21 mouse cellular contexts compared by ENCODE assay signal in genomic region chr6:115999227-115999626, GRCm38 (mm10). TPM values are rescaled to one million over a fixed set of nuclear protein-coding genes. Genes with fewer than 3 reads are reported as not detected.
A peak's percentile ranks its signal among the peaks of the same experiment; 100 is the strongest.
DNase-seq lines count a peak whose midpoint lies in the region; ATAC-seq and TF ChIP-seq lines count a peak whose summit lies in the region.
"Had no signal": no experiment of that assay in that cellular context is flagged by ENCODE, and none has a peak within 500 bp of the region (broad histone marks: within the 10 kb centered on the region; RNA-seq: fewer than 3 reads in every experiment).

No protein-coding gene starts in this region.

- no peak for TF ChIP-seq RAD21 in CH12.LX (IDR thresholded peaks at IDR 0.05; ENCODE audit: low read depth, low read length)

- no peak overlapping the region for H3K4me2 ChIP-seq in kidney, embryonic 15.5 days
- H3K4me2 ChIP-seq in CH12.LX (ENCODE audit: insufficient read depth, low read depth, poor library complexity, severe bottlenecking): no peak overlapping the region
- H3K4me2 ChIP-seq: limb, embryonic 12.5 days had no signal

- H3K79me2 ChIP-seq in CH12.LX (replicated peaks; ENCODE audit: control insufficient read depth, extremely low read depth, insufficient read depth, poor library complexity, severe bottlenecking): no peaks in the 10 kb centered on the region; the same call in 1 of the 2 replicates

- H3K36me3 ChIP-seq in kidney, embryonic 15.5 days: no peaks in the 10 kb centered on the region
- no peaks in the 10 kb centered on the region for H3K36me3 ChIP-seq in kidney, adult 2 months (ENCODE audit: control insufficient read depth, insufficient read depth, low read length)
- no peaks in the 10 kb centered on the region for H3K36me3 ChIP-seq in CH12.LX (replicated peaks in 1 of 2; ENCODE audit: control insufficient read depth in 1 of 2, insufficient read depth in 1 of 2, low read length in 1 of 2)
- H3K36me3 ChIP-seq: limb, embryonic 12.5 days had no signal

- H3K9me3 ChIP-seq in kidney, embryonic 15.5 days (replicated peaks): no peaks in the 10 kb centered on the region
- H3K9me3 ChIP-seq in CH12.LX (replicated peaks; ENCODE audit: low read length): no peaks in the 10 kb centered on the region
- H3K9me3 ChIP-seq: limb, embryonic 12.5 days had no signal

- TF ChIP-seq POLR2A in kidney, adult 2 months (IDR thresholded peaks at IDR 0.05; ENCODE audit: low read depth, low read length): no peak
- no peak for TF ChIP-seq POLR2A in CH12.LX (IDR thresholded peaks at IDR 0.05; ENCODE audit: low read depth, low read length)

- in situ Hi-C loops in CH12.LX (cut with MboI; ENCODE audit: low pct_ligation_motif_present, low pct_unique_long_range_greater_than_20kb, low sequenced_read_pairs): loop anchor here (5.0 kb wide), 1 partner anchor 97 kb away; no protein-coding TSS in a partner anchor

- TF ChIP-seq CTCF in kidney, adult 2 months (conservative IDR thresholded peaks at IDR 0.05; ENCODE audit: insufficient read depth, insufficient read length, low read depth, low read length): no peak
- TF ChIP-seq CTCF in CH12.LX (conservative IDR thresholded peaks at IDR 0.05 in 1 of 2, IDR thresholded peaks at IDR 0.05 in 1 of 2; ENCODE audit: low read depth in 2 of 2, low read length in 2 of 2): no peak
- no peak for TF ChIP-seq CTCF in left cerebral cortex, adult 2 months (IDR thresholded peaks at IDR 0.05)

- 93% methylated on average over 2 of the region's 2 CpGs for WGBS in kidney, embryonic 15.5 days
- 100% methylated on average over 2 of the region's 2 CpGs for WGBS in kidney, adult 2 months

- DNase-seq in kidney, adult 2 months: no peak
- no peak for DNase-seq in CH12.LX (ENCODE audit: extremely low read depth)
- peak; percentile 77 for DNase-seq in R1 (ENCODE audit: low read depth, low spot score)
- DNase-seq in ovary, postnatal 10 days (ENCODE audit: low spot score): no peak
- DNase-seq in left cerebral cortex, adult 2 months (ENCODE audit: extremely low spot score in 1 of 2, low spot score in 2 of 2): no peak
- no peak for DNase-seq in T-cell, adult 2 months (ENCODE audit: low spot score)
- DNase-seq: cerebellum, postnatal 10 days; spleen, adult 18-20 months had no signal

- peaks cover 64% of the 10 kb centered on the region for H3K4me1 ChIP-seq in kidney, embryonic 15.5 days
- H3K4me1 ChIP-seq in kidney, adult 2 months (ENCODE audit: control insufficient read depth, insufficient read depth, low read length): peaks cover 4% of the 10 kb centered on the region; the same call in 1 of the 2 replicates
- peaks cover 38 to 67% of the 10 kb centered on the region in 2 experiments for H3K4me1 ChIP-seq in CH12.LX (ENCODE audit: control insufficient read depth in 1 of 2, insufficient read depth in 2 of 2)
- peaks cover 62% of the 10 kb centered on the region for H3K4me1 ChIP-seq in brown adipose tissue, adult 24 weeks (ENCODE audit: control insufficient read depth, insufficient read depth, insufficient read length, low read length)

- peaks cover 3% of the 10 kb centered on the region; the same call in 1 of the 2 replicates for H3K27me3 ChIP-seq in kidney, embryonic 15.5 days
- no peaks in the 10 kb centered on the region for H3K27me3 ChIP-seq in kidney, adult 2 months (replicated peaks; ENCODE audit: control insufficient read depth, insufficient read depth, low read length)
- peaks cover under 1% of the 10 kb centered on the region for H3K27me3 ChIP-seq in CH12.LX (replicated peaks)

- intact Hi-C loops in left cerebral cortex, adult 2 months (cut with DNase I): no loop called here

- dilution Hi-C loops in CH12.LX (cut with MboI; ENCODE audit: extremely low pct_ligation_motif_present, extremely low pct_unique_long_range_greater_than_20kb, low sequenced_read_pairs): no loop called here

- no peak for TF ChIP-seq EP300 in CH12.LX (IDR thresholded peaks at IDR 0.05; ENCODE audit: low read length)

- H3K9ac ChIP-seq in kidney, embryonic 15.5 days: no peak overlapping the region
- no peak overlapping the region for H3K9ac ChIP-seq in CH12.LX (ENCODE audit: insufficient read depth, low read depth)
- H3K9ac ChIP-seq: limb, embryonic 12.5 days had no signal

- no peak for ATAC-seq in kidney, embryonic 15.5 days (replicated peaks; ENCODE audit: low FRiP score)
- ATAC-seq: midbrain, embryonic 16.5 days had no signal

- H3K27ac ChIP-seq in kidney, embryonic 15.5 days: peak overlapping the region; percentile 93; the same call in 1 of the 2 replicates
- no peak overlapping the region for H3K27ac ChIP-seq in kidney, adult 2 months (ENCODE audit: insufficient read depth, low read depth, low read length)
- H3K27ac ChIP-seq in CH12.LX (ENCODE audit: insufficient read depth, low read depth): no peak overlapping the region
- peak overlapping the region; percentile 47; the same call in 1 of the 2 replicates for H3K27ac ChIP-seq in brown adipose tissue, adult 24 weeks (replicated peaks; ENCODE audit: low read depth, low read length)
- no peak overlapping the region for H3K27ac ChIP-seq in left cerebral cortex, adult 2 months
- H3K27ac ChIP-seq: macrophage had no signal

- no peak overlapping the region for H3K4me3 ChIP-seq in kidney, embryonic 15.5 days (replicated peaks)
- no peak overlapping the region for H3K4me3 ChIP-seq in kidney, adult 2 months (ENCODE audit: insufficient read depth, low read depth, low read length)
- no peak overlapping the region for H3K4me3 ChIP-seq in CH12.LX (replicated peaks in 1 of 3; ENCODE audit: low read depth in 2 of 3, low read length in 2 of 3, poor library complexity in 1 of 3)
- H3K4me3 ChIP-seq in brown adipose tissue, adult 24 weeks (ENCODE audit: insufficient read depth, low read depth, low read length): no peak overlapping the region
- H3K4me3 ChIP-seq in left cerebral cortex, adult 2 months: no peak overlapping the region
- H3K4me3 ChIP-seq: limb, embryonic 12.5 days had no signal

TF ChIP-seq in CH12.LX, 34 proteins besides CTCF, POLR2A, EP300 and RAD21:
- no peak for TF ChIP-seq CHD2 (IDR thresholded peaks at IDR 0.05; ENCODE audit: low read length)
- TF ChIP-seq CHD1 (IDR thresholded peaks at IDR 0.05; ENCODE audit: low read depth, low read length): no peak
- no peak for TF ChIP-seq ETS1 (conservative IDR thresholded peaks at IDR 0.05; ENCODE audit: low read depth, low read length)
- TF ChIP-seq MYC (IDR thresholded peaks at IDR 0.05; ENCODE audit: low read depth, low read length): no peak
- no peak for TF ChIP-seq MEF2A (IDR thresholded peaks at IDR 0.05; ENCODE audit: borderline replicate concordance, low read depth, low read length)
- TF ChIP-seq RCOR1 (conservative IDR thresholded peaks at IDR 0.05; ENCODE audit: low read depth, low read length): no peak
- TF ChIP-seq ELF1 (IDR thresholded peaks at IDR 0.05; ENCODE audit: low read depth, low read length): 0 out of 2 replicates have a peak, but pooled peaks have one; percentile 26
- TF ChIP-seq POLR2AphosphoS2 (IDR thresholded peaks at IDR 0.05; ENCODE audit: low read depth, low read length): no peak
- no peak for TF ChIP-seq ZMIZ1 (IDR thresholded peaks at IDR 0.05; ENCODE audit: low read depth, low read length)

RNA-seq across cellular contexts. Expression of gene Plxnd1, which starts 4.4 kb away (rescaled TPM):
- 47.3 and 52.7 TPM in 2 replicates for polyA plus RNA-seq in kidney, embryonic 15.5 days (2015; fragmentation: Nextera tagmentation; extraction: Ambion mirVana)
- 54.2 and 60.2 TPM in 2 replicates for polyA plus RNA-seq in kidney, adult 2 months (2012; rRNA removed)
- 69.2 and 73.8 TPM in 2 replicates for total RNA-seq in CH12.LX (2012; rRNA removed)
- 20.4 and 27.7 TPM in 2 replicates for total RNA-seq in CH12.LX (2014; rRNA removed)
- 49.3 and 63.2 TPM in 2 replicates for polyA plus RNA-seq in CH12.LX (2012; ENCODE audit: insufficient read length, low read depth)
- 20.2 and 24.0 TPM in 2 replicates for polyA plus RNA-seq in brown adipose tissue, adult 24 weeks (2012; ENCODE audit: insufficient read depth, insufficient read length, missing spikeins)
- 100 to 1,000 TPM; 127 to 131 TPM for total RNA-seq in left cerebral cortex, adult 2 months (2021)

RNA-seq across cellular contexts. Expression of gene H1foo, which starts 54.5 kb away (rescaled TPM):
- polyA plus RNA-seq in kidney, embryonic 15.5 days (2015; fragmentation: Nextera tagmentation; extraction: Ambion mirVana): not detected in 2 replicates
- not detected in 2 replicates for polyA plus RNA-seq in kidney, adult 2 months (2012; rRNA removed)
- total RNA-seq in CH12.LX (2012; rRNA removed) (0.89 and 1.3 TPM in 2 replicates), CH12.LX (2014; rRNA removed) (0.77 and 0.90 TPM in 2 replicates)
- 1.0 and 1.4 TPM in 2 replicates for polyA plus RNA-seq in CH12.LX (2012; ENCODE audit: insufficient read length, low read depth)
- not detected in 2 replicates for polyA plus RNA-seq in brown adipose tissue, adult 24 weeks (2012; ENCODE audit: insufficient read depth, insufficient read length, missing spikeins)
- total RNA-seq in left cerebral cortex, adult 2 months (2021): not detected
- total RNA-seq: heart, postnatal 14 days; layer of hippocampus, postnatal 25 days had no signal
- polyA plus RNA-seq: embryonic facial prominence, embryonic 11.5 days; intestine, embryonic 14.5 days; limb, embryonic 12.5 days; liver, embryonic 16.5 days; macrophage; midbrain, embryonic 16.5 days; neural tube, embryonic 11.5 days; stomach, embryonic 16.5 days; urinary bladder, adult 2 months had no signal

Comparison
In these comparisons a context has a peak if more than half of its experiments do, and no peak if none do; other contexts are left out.
1. H3K27ac ChIP-seq: peak in kidney, embryonic 15.5 days (single experiment) and brown adipose tissue, adult 24 weeks (single experiment); none in kidney, adult 2 months (single experiment), CH12.LX (single experiment) and left cerebral cortex, adult 2 months (single experiment).